Mouse (Mus musculus): ENCODE results near the gene Stk10. TPM values are rescaled to one million over a fixed set of nuclear protein-coding genes. Genes with fewer than 3 reads are reported as not detected.
A peak's percentile ranks its signal among the peaks of the same experiment; 100 is the strongest.

The Stk10 gene
- polyA plus RNA-seq, 1 experiment from 2014 or later, result 3.2 TPM

GRCm38 (mm10) chr11:32551579-32552297, 18.6 kb downstream of the Stk10 start:
- H3K9ac ChIP-seq, result no peak overlapping the region
- H3K4me3 ChIP-seq, result no peak overlapping the region
- H3K4me1 ChIP-seq (replicated peaks), result peaks cover 60% of the 10 kb centered on the region
- H3K9me3 ChIP-seq (replicated peaks), result no peaks in the 10 kb centered on the region
- no peak for ATAC-seq (ENCODE audit: insufficient number of reproducible peaks, low FRiP score)
- H3K27me3 ChIP-seq (replicated peaks), result no peaks in the 10 kb centered on the region
- H3K27ac ChIP-seq (ENCODE audit: poor library complexity, severe bottlenecking), result no peak overlapping the region
- no peak overlapping the region for H3K4me2 ChIP-seq
- no peaks in the 10 kb centered on the region for H3K36me3 ChIP-seq
- 65% methylated on average over 12 of the region's 12 CpGs for WGBS

- Histone ChIP-seq H3K36me3 (no peaks in the 10 kb centered on the region), H3K4me3 (no peak overlapping the region), H3K4me1 (replicated peaks) (peaks cover 57% of the 10 kb centered on the region), H3K9me3 (replicated peaks) (no peaks in the 10 kb centered on the region), H3K4me2 (no peak overlapping the region), H3K9ac (no peak overlapping the region; the same call in 1 of the 2 replicates), H3K27me3 (replicated peaks) (no peaks in the 10 kb centered on the region), H3K27ac (ENCODE audit: poor library complexity, severe bottlenecking) (peak overlapping the region; percentile 18)
- WGBS, result 59% methylated on average over 13 of the region's 13 CpGs
- peak; percentile 41; the same call in 1 of the 2 replicates for ATAC-seq (ENCODE audit: insufficient number of reproducible peaks, low FRiP score)
These were observed 19.4 kb downstream of the Stk10 start for GRCm38 (mm10) chr11:32552401-32553090.

GRCm38 (mm10) chr11:32553311-32554140, 20.4 kb downstream of the Stk10 start:
- peaks cover 49% of the 10 kb centered on the region for H3K4me1 ChIP-seq (replicated peaks)
- 36% methylated on average over 14 of the region's 14 CpGs for WGBS

GRCm38 (mm10) chr11:32554141-32555091, 21.3 kb downstream of the Stk10 start:
- WGBS, result 55% methylated on average over 14 of the region's 14 CpGs
- no peaks in the 10 kb centered on the region for H3K27me3 ChIP-seq (replicated peaks)
- no peak overlapping the region for H3K9ac ChIP-seq
- H3K36me3 ChIP-seq, result no peaks in the 10 kb centered on the region
- peaks cover 44% of the 10 kb centered on the region for H3K4me1 ChIP-seq (replicated peaks)
- H3K27ac ChIP-seq (ENCODE audit: poor library complexity, severe bottlenecking), result no peak overlapping the region
- H3K4me2 ChIP-seq, result no peak overlapping the region
- H3K9me3 ChIP-seq (replicated peaks), result no peaks in the 10 kb centered on the region
- no peak overlapping the region for H3K4me3 ChIP-seq
- no peak for ATAC-seq (ENCODE audit: insufficient number of reproducible peaks, low FRiP score)

More at GRCm38 (mm10) chr11:32553311-32554140, 20.4 kb downstream of the Stk10 start:
- H3K27ac ChIP-seq (ENCODE audit: poor library complexity, severe bottlenecking), result peak overlapping the region; percentile 18
- no peaks in the 10 kb centered on the region for H3K9me3 ChIP-seq (replicated peaks)
- ATAC-seq (ENCODE audit: insufficient number of reproducible peaks, low FRiP score), result 0 out of 2 replicates have a peak, but pooled peaks have one; percentile 29
- H3K36me3 ChIP-seq, result no peaks in the 10 kb centered on the region
- H3K9ac ChIP-seq, result no peak overlapping the region
- H3K27me3 ChIP-seq (replicated peaks), result no peaks in the 10 kb centered on the region
- H3K4me2 ChIP-seq, result no peak overlapping the region
- H3K4me3 ChIP-seq, result no peak overlapping the region

- no peak overlapping the region for H3K4me2 ChIP-seq
- H3K4me1 ChIP-seq (replicated peaks), result peaks cover 44% of the 10 kb centered on the region
- H3K27me3 ChIP-seq (replicated peaks), result no peaks in the 10 kb centered on the region
- H3K9me3 ChIP-seq (replicated peaks), result 0 out of 2 replicates have a peak, but pooled peaks cover under 1% of the 10 kb centered on the region
- no peak overlapping the region for H3K27ac ChIP-seq (ENCODE audit: poor library complexity, severe bottlenecking)
- 79% methylated on average over 12 of the region's 12 CpGs for WGBS
- ATAC-seq (ENCODE audit: insufficient number of reproducible peaks, low FRiP score), result no peak
- H3K4me3 ChIP-seq, result no peak overlapping the region
- H3K36me3 ChIP-seq, result no peaks in the 10 kb centered on the region
- no peak overlapping the region for H3K9ac ChIP-seq
These were observed 22.1 kb downstream of the Stk10 start for GRCm38 (mm10) chr11:32555103-32555689.

- Histone ChIP-seq H3K27ac (ENCODE audit: poor library complexity, severe bottlenecking) (no peak overlapping the region), H3K4me1 (replicated peaks) (peaks cover 41% of the 10 kb centered on the region), H3K4me2 (no peak overlapping the region), H3K9ac (no peak overlapping the region), H3K4me3 (no peak overlapping the region), H3K36me3 (no peaks in the 10 kb centered on the region), H3K9me3 (replicated peaks) (0 out of 2 replicates have a peak, but pooled peaks cover 5% of the 10 kb centered on the region), H3K27me3 (replicated peaks) (no peaks in the 10 kb centered on the region)
- ATAC-seq (ENCODE audit: insufficient number of reproducible peaks, low FRiP score), result no peak
- WGBS, result 79% methylated on average over 10 of the region's 10 CpGs
These were observed 23.4 kb downstream of the Stk10 start for GRCm38 (mm10) chr11:32556333-32556990.

GRCm38 (mm10) chr11:32558026-32558425, 24.9 kb downstream of the Stk10 start:
- Histone ChIP-seq H3K4me1 (replicated peaks) (peaks cover 37% of the 10 kb centered on the region), H3K27me3 (replicated peaks) (no peaks in the 10 kb centered on the region), H3K9ac (no peak overlapping the region), H3K9me3 (replicated peaks) (0 out of 2 replicates have a peak, but pooled peaks cover 5% of the 10 kb centered on the region), H3K27ac (ENCODE audit: poor library complexity, severe bottlenecking) (no peak overlapping the region), H3K4me3 (no peak overlapping the region), H3K4me2 (no peak overlapping the region), H3K36me3 (no peaks in the 10 kb centered on the region)
- ATAC-seq (ENCODE audit: insufficient number of reproducible peaks, low FRiP score), result no peak
- WGBS, result 92% methylated on average over 4 of the region's 4 CpGs

- Histone ChIP-seq H3K4me2 (no peak overlapping the region), H3K27ac (ENCODE audit: poor library complexity, severe bottlenecking) (no peak overlapping the region), H3K4me1 (replicated peaks) (peaks cover 31% of the 10 kb centered on the region), H3K9ac (no peak overlapping the region), H3K27me3 (replicated peaks) (0 out of 2 replicates have a peak, but pooled peaks cover under 1% of the 10 kb centered on the region), H3K4me3 (no peak overlapping the region), H3K9me3 (replicated peaks) (0 out of 2 replicates have a peak, but pooled peaks cover 5% of the 10 kb centered on the region), H3K36me3 (no peaks in the 10 kb centered on the region)
- ATAC-seq (ENCODE audit: insufficient number of reproducible peaks, low FRiP score), result no peak
- WGBS, result 49% methylated on average over 8 of the region's 8 CpGs
These were observed 25.6 kb downstream of the Stk10 start for GRCm38 (mm10) chr11:32558677-32559076.

- 81% methylated on average over 12 of the region's 12 CpGs for WGBS
- H3K27me3 ChIP-seq (replicated peaks), result 0 out of 2 replicates have a peak, but pooled peaks cover 2% of the 10 kb centered on the region
- no peak overlapping the region for H3K4me3 ChIP-seq
- H3K27ac ChIP-seq (ENCODE audit: poor library complexity, severe bottlenecking), result no peak overlapping the region
- no peak for ATAC-seq (ENCODE audit: insufficient number of reproducible peaks, low FRiP score)
- peaks cover 25% of the 10 kb centered on the region for H3K4me1 ChIP-seq (replicated peaks)
- no peaks in the 10 kb centered on the region for H3K36me3 ChIP-seq
- H3K9me3 ChIP-seq (replicated peaks), result 0 out of 2 replicates have a peak, but pooled peaks cover 5% of the 10 kb centered on the region
- no peak overlapping the region for H3K9ac ChIP-seq
- H3K4me2 ChIP-seq, result no peak overlapping the region
These were observed 27.1 kb downstream of the Stk10 start for GRCm38 (mm10) chr11:32560015-32560770.

Measured in heart, embryonic 12.5 days (tissue).